Mouse (Mus musculus) brain, embryonic 14.5 days (tissue): ENCODE results near the gene Mfap1b.

Source experiments
- CTCF ChIP-seq: fragments of 200-500 bp; IDR thresholded peaks from 2 replicates; pipeline ENCODE4 v1.5.1; 2012; ENCODE audit warnings: inconsistent platforms, mild to moderate bottlenecking, moderate library complexity, borderline replicate concordance; ENCODE audit not compliant: insufficient read depth, insufficient read length; ENCODE audit errors: extremely low read depth
- POLR2A ChIP-seq: fragments of 200-500 bp; IDR thresholded peaks from 2 replicates; pipeline ENCODE4 v1.6.1; 2012; ENCODE audit warnings: mild to moderate bottlenecking, inconsistent platforms, borderline replicate concordance; ENCODE audit not compliant: poor library complexity, insufficient read depth, insufficient read length, severe bottlenecking; ENCODE audit errors: extremely low read depth

- no peak for TF ChIP-seq POLR2A
- no peak for TF ChIP-seq CTCF
Observed at GRCm38 (mm10) chr2:121460071-121460470, 13.8 kb downstream of the Mfap1b start.
